Mouse (Mus musculus) olfactory bulb, adult 2 months (tissue): ENCODE data around the gene Pdgfb.

Experiments used
- CTCF ChIP-seq: fragments of 200-500 bp; IDR thresholded peaks from 2 replicates; pipeline ENCODE4 v1.5.1; 2012; ENCODE audit warnings: low read depth, mild to moderate bottlenecking, low read length, moderate library complexity; ENCODE audit not compliant: insufficient read depth
- POLR2A ChIP-seq: fragments of 200-500 bp; IDR thresholded peaks from 2 replicates; pipeline ENCODE4 v1.6.1; 2012; ENCODE audit warnings: mild to moderate bottlenecking, low read depth, low read length, moderate library complexity; ENCODE audit not compliant: insufficient read depth

GRCm38 (mm10) chr15:79947681-79948080 is 67.1 kb downstream of the Pdgfb start:
- TF ChIP-seq CTCF (no peak), POLR2A (no peak)
